Mouse (Mus musculus) thymus, adult 2 months (tissue): ENCODE measurements around the gene Pts. TPM values are rescaled to one million over a fixed set of nuclear protein-coding genes. Genes with fewer than 3 reads are reported as not detected.

Experiments used
- DNase-seq: peaks from one replicate; pipeline ENCODE4 v3.0.0; 2021
- H3K27ac ChIP-seq: fragments of 200-500 bp; 2 replicates; pipeline ENCODE4 v1.5.1; 2012; ENCODE audit warnings: low read length, control low read depth; ENCODE audit not compliant: control insufficient read depth, insufficient read depth
- H3K27me3 ChIP-seq: fragments of 200-500 bp; 2 replicates; pipeline ENCODE4 v1.6.1; 2012; ENCODE audit warnings: mild to moderate bottlenecking, low read length, moderate library complexity, mixed read lengths; ENCODE audit not compliant: control insufficient read depth, insufficient read depth
- H3K36me3 ChIP-seq: fragments of 200-500 bp; 2 replicates; pipeline ENCODE4 v1.6.1; 2012; ENCODE audit warnings: mild to moderate bottlenecking, low read length, moderate library complexity; ENCODE audit not compliant: control insufficient read depth, insufficient read depth
- H3K4me1 ChIP-seq: fragments of 200-500 bp; replicated peaks from 2 replicates; pipeline ENCODE4 v1.6.1; 2012; ENCODE audit warnings: low read length; ENCODE audit not compliant: control insufficient read depth, insufficient read depth
- H3K4me3 ChIP-seq: fragments of 200-500 bp; 2 replicates; pipeline ENCODE4 v1.5.1; 2012; ENCODE audit warnings: mild to moderate bottlenecking, low read length, control low read depth, moderate library complexity; ENCODE audit not compliant: control insufficient read depth, insufficient read depth
- CTCF ChIP-seq: fragments of 200-500 bp; IDR thresholded peaks from 2 replicates; pipeline ENCODE4 v1.5.1; 2012; ENCODE audit warnings: mild to moderate bottlenecking, control low read depth, low read length, moderate library complexity, borderline replicate concordance; ENCODE audit not compliant: control insufficient read depth, poor library complexity, insufficient read depth; ENCODE audit errors: extremely low read depth
- POLR2A ChIP-seq: fragments of 200-500 bp; IDR thresholded peaks from 2 replicates; pipeline ENCODE4 v1.6.1; 2012; ENCODE audit warnings: mild to moderate bottlenecking, low read length, control low read depth, moderate library complexity; ENCODE audit not compliant: control insufficient read depth, poor library complexity, insufficient read depth; ENCODE audit errors: extremely low read depth
- WGBS: fragments of 180-500 bp; shearing (Covaris S2); methylation state at CpG from one replicate; pipeline ENCODE4 v1.1.7; 2018; 5-methylcytosine and 5-hydroxymethylcytosine counted together
- polyA plus RNA-seq: library from polyadenylated mRNA; depleted of rRNA; stranded (reverse); fragments of >200 nt; gene quantifications from 2 replicates; pipeline ENCODE4 v1.2.3, GENCODE M21; 2012

Gene Pts
- polyA plus RNA-seq, 1 experiment, result 51.0 TPM

DNA sequence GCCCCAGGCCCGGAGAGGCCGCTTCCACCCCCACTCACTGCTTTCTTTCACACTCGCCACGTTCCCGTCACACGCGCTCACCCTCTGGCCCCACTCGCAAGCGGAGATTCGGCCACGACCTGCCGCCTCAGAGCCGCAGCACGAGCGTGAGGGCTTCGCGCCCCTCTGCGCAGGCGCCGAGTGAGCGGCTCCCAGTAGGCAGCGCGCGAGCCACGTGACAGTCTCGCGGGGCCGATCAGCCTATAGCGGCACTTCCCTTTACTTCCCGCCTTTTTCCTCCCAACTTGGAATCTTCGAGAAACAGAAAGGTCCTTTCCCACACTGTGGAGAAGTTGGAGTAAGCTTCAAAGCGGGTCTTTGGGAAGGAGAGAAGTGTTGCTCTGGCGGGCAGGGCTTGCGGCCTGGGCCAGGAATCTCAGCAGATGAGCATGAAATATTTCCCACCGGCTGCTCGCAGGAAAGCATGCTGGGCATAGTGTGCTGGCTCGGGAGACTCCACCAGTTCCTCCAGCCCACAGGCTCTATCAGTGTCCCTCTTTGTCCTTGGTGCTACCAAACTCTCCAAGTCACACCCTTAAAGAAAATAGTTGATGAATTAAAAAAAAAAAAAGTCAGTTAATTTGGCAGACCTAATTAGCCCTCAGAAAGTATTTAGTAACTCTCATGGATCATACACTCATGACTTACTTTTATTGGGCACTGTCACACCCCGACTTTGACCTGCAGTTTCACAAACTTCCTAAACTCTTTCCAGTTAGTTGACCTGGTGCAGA is 32.8 kb upstream of the Pts start, which contains the start of gene Tex12:
Gene Tex12 (minus strand): TSS at position 181 of the 773 bp plus-strand sequence.
- Histone ChIP-seq H3K36me3 (no peaks in the 10 kb centered on the region), H3K4me1 (no peaks in the 10 kb centered on the region), H3K27ac (no peak within 1 kb of the TSS), H3K27me3 (no peaks in the 10 kb centered on the region), H3K4me3 (no peak within 1 kb of the TSS)
- WGBS, result 97% methylated on average over 38 of the region's 38 CpGs
- TF ChIP-seq CTCF, result no peak
- TF ChIP-seq POLR2A, result no peak
- no peak for DNase-seq

DNA sequence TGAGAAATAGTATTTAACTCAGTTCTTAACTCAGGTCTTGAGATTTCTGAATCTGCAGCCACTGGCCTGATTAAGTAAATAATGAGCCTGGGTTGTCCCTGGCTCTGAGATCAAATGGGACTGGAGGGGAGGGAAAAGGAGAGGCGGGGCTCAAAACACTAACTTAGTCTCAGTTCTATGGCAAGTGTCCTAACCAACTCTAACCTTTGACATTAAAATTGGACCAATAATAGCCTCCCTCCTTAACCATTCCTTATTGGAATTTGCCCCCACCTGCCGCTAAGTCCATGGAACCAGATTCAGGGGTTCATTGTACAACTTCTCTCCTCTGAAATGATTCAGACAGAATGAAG is 26.5 kb upstream of the Pts start, which contains the start of gene Bco2:
Gene Bco2 (minus strand): TSS at position 88 of the 353 bp plus-strand sequence.
- no peak for DNase-seq
- H3K4me3 ChIP-seq, result peak within 1 kb of the TSS; percentile 18
- peaks cover 6% of the 10 kb centered on the region for H3K4me1 ChIP-seq
- 72% methylated on average over 2 of the region's 2 CpGs for WGBS
- H3K27me3 ChIP-seq, result no peaks in the 10 kb centered on the region
- TF ChIP-seq CTCF, result no peak
- no peak for TF ChIP-seq POLR2A
- peak within 1 kb of the TSS; percentile 33; the same call in 1 of the 2 replicates for H3K27ac ChIP-seq
- H3K36me3 ChIP-seq, result no peaks in the 10 kb centered on the region

GRCm38 (mm10) chr9:50554241-50555093 is 25.9 kb upstream of the Pts start, which contains the start of gene Il18:
TSS of gene Il18 (plus strand) at chr9:50554827.
- Histone ChIP-seq H3K27me3 (no peaks in the 10 kb centered on the region), H3K27ac (peak within 1 kb of the TSS; percentile 33; the same call in 1 of the 2 replicates), H3K4me1 (peaks cover 6% of the 10 kb centered on the region), H3K36me3 (no peaks in the 10 kb centered on the region), H3K4me3 (peak within 1 kb of the TSS; percentile 18)
- DNase-seq, result peak; percentile 21
- WGBS, result 28% methylated on average over 12 of the region's 12 CpGs
- TF ChIP-seq CTCF, result no peak

- TF ChIP-seq CTCF, result no peak
- TF ChIP-seq POLR2A, result no peak
- 33% methylated on average over 2 of the region's 2 CpGs for WGBS
- DNase-seq, result no peak
- peaks cover 6% of the 10 kb centered on the region for H3K4me1 ChIP-seq
- H3K36me3 ChIP-seq, result no peaks in the 10 kb centered on the region
- no peaks in the 10 kb centered on the region for H3K27me3 ChIP-seq
- H3K27ac ChIP-seq, result no peak overlapping the region
- H3K4me3 ChIP-seq, result no peak overlapping the region
Measured at GRCm38 (mm10) chr9:50553547-50553946, 25.0 kb upstream of the Pts start.

- 75% methylated on average over 5 of the region's 5 CpGs for WGBS
- H3K27ac ChIP-seq, result no peak overlapping the region
- H3K4me1 ChIP-seq, result peaks cover 14% of the 10 kb centered on the region
- H3K27me3 ChIP-seq, result no peaks in the 10 kb centered on the region
- H3K4me3 ChIP-seq, result no peak overlapping the region
- DNase-seq, result no peak
- no peaks in the 10 kb centered on the region for H3K36me3 ChIP-seq
- no peak for TF ChIP-seq CTCF
- TF ChIP-seq POLR2A, result no peak
Measured at GRCm38 (mm10) chr9:50552206-50552605, 23.7 kb upstream of the Pts start.

GRCm38 (mm10) chr9:50548936-50549335 is 20.4 kb upstream of the Pts start:
- Histone ChIP-seq H3K27ac (no peak overlapping the region), H3K4me1 (peaks cover 8% of the 10 kb centered on the region), H3K36me3 (no peaks in the 10 kb centered on the region), H3K4me3 (no peak overlapping the region), H3K27me3 (no peaks in the 10 kb centered on the region)
- 84% methylated on average over 4 of the region's 4 CpGs for WGBS
- TF ChIP-seq POLR2A (no peak), CTCF (no peak)
- DNase-seq, result no peak
